Mouse (Mus musculus) lung, embryonic 14.5 days (tissue): Measurements from ENCODE around the gene Ccdc190. TPM values are rescaled to one million over a fixed set of nuclear protein-coding genes. Genes with fewer than 3 reads are reported as not detected.
A peak's percentile ranks its signal among the peaks of the same experiment; 100 is the strongest.

Source experiments
- ATAC-seq: fragments of 200-750 bp; cut with Nextera tagmentation; 2 replicates; pipeline ENCODE4 v1.8.0; 2017; ENCODE audit warnings: mild to moderate bottlenecking, moderate TSS enrichment, moderate library complexity; ENCODE audit not compliant: insufficient read depth
- DNase-seq: peaks from one replicate; pipeline ENCODE4 v3.0.0-alpha.2; 2015
- H3K27ac ChIP-seq: fragments of 300-500 bp; sonication (generic); 2 replicates; pipeline ENCODE4 v1.5.1; 2014; ENCODE audit warnings: low read depth, mild to moderate bottlenecking, moderate library complexity
- H3K27me3 ChIP-seq: fragments of 300-500 bp; sonication (generic); 2 replicates; pipeline ENCODE4 v1.6.1; 2014; ENCODE audit warnings: low read length, control low read depth; ENCODE audit not compliant: insufficient read depth
- H3K36me3 ChIP-seq: fragments of 300-500 bp; sonication (generic); 2 replicates; pipeline ENCODE4 v1.6.1; 2014; ENCODE audit warnings: control low read depth; ENCODE audit not compliant: insufficient read depth
- H3K4me1 ChIP-seq: fragments of 300-500 bp; sonication (generic); 2 replicates; pipeline ENCODE4 v1.6.1; 2014; ENCODE audit warnings: antibody characterized with exemption, control low read depth; ENCODE audit not compliant: insufficient read depth
- H3K4me2 ChIP-seq: fragments of 300-500 bp; sonication (generic); 2 replicates; pipeline ENCODE4 v1.6.1; 2014; ENCODE audit warnings: mild to moderate bottlenecking
- H3K4me3 ChIP-seq: fragments of 300-500 bp; sonication (generic); 2 replicates; pipeline ENCODE4 v1.5.1; 2014; ENCODE audit warnings: low read depth, low read length
- H3K9ac ChIP-seq: fragments of 300-500 bp; sonication (generic); 2 replicates; pipeline ENCODE4 v1.6.1; 2014
- H3K9me3 ChIP-seq: fragments of 300-500 bp; sonication (generic); 2 replicates; pipeline ENCODE4 v1.6.1; 2016; ENCODE audit warnings: low read depth, low read length, control low read depth
- CTCF ChIP-seq: IDR thresholded peaks from 2 replicates; pipeline ENCODE4 v1.5.1; 2016; ENCODE audit warnings: antibody characterized with exemption, low read depth
- WGBS: fragments of 180-500 bp; shearing (Covaris S2); extraction: QIAGEN DNeasy Blood & Tissue Kit; methylation state at CpG from one replicate; pipeline ENCODE4 v1.1.7; 2014; 5-methylcytosine and 5-hydroxymethylcytosine counted together
- polyA plus RNA-seq: library from polyadenylated mRNA; unstranded; fragments of >200 nt; fragmentation: Nextera tagmentation; extraction: Ambion mirVana; gene quantifications from 2 replicates; pipeline ENCODE4 v1.2.1, GENCODE M21; 2014

Ccdc190 gene
- polyA plus RNA-seq, 1 experiment from 2014 or later, result 0.20 TPM

GRCm38 (mm10) chr1:169916659-169917058 lies 11.8 kb upstream of the Ccdc190 start:
- ATAC-seq, result peak; percentile 81
- Histone ChIP-seq H3K4me3 (no peak overlapping the region), H3K27ac (peak overlapping the region; percentile 71), H3K27me3 (no peaks in the 10 kb centered on the region), H3K9ac (no peak overlapping the region), H3K4me1 (peaks cover 6% of the 10 kb centered on the region), H3K36me3 (no peaks in the 10 kb centered on the region), H3K9me3 (no peaks in the 10 kb centered on the region), H3K4me2 (no peak overlapping the region)
- peak; percentile 81 for DNase-seq
- TF ChIP-seq CTCF, result no peak
- WGBS, result 30% methylated on average over 7 of the region's 7 CpGs

GRCm38 (mm10) chr1:169917115-169917796 lies 11.2 kb upstream of the Ccdc190 start:
- Histone ChIP-seq H3K4me3 (no peak overlapping the region), H3K36me3 (no peaks in the 10 kb centered on the region), H3K27me3 (no peaks in the 10 kb centered on the region), H3K27ac (peak overlapping the region; percentile 71), H3K9me3 (no peaks in the 10 kb centered on the region), H3K4me2 (no peak overlapping the region), H3K9ac (no peak overlapping the region), H3K4me1 (peaks cover 6% of the 10 kb centered on the region)
- WGBS, result 49% methylated on average over 9 of the region's 9 CpGs
- ATAC-seq (peak; percentile 26), DNase-seq (no peak)
- TF ChIP-seq CTCF, result no peak

- Histone ChIP-seq H3K36me3 (no peaks in the 10 kb centered on the region), H3K9me3 (no peaks in the 10 kb centered on the region), H3K9ac (no peak overlapping the region), H3K27ac (peak overlapping the region; percentile 71; the same call in 1 of the 2 replicates), H3K27me3 (no peaks in the 10 kb centered on the region), H3K4me2 (no peak overlapping the region), H3K4me1 (peaks cover 6% of the 10 kb centered on the region), H3K4me3 (no peak overlapping the region)
- 23% methylated on average over 4 of the region's 4 CpGs for WGBS
- TF ChIP-seq CTCF, result peak; percentile 92
- peak; percentile 52; the same call in 1 of the 2 replicates for ATAC-seq
- peak; percentile 85 for DNase-seq
Measured at GRCm38 (mm10) chr1:169917998-169918397, 10.4 kb upstream of the Ccdc190 start.

GRCm38 (mm10) chr1:169919211-169919610 lies 9.2 kb upstream of the Ccdc190 start:
- DNase-seq (peak; percentile 94), ATAC-seq (0 out of 2 replicates have a peak, but pooled peaks have one; percentile 23)
- H3K36me3 ChIP-seq, result no peaks in the 10 kb centered on the region
- peak; percentile 89 for TF ChIP-seq CTCF
- no peak overlapping the region for H3K27ac ChIP-seq
- WGBS, result 3% methylated on average over 11 of the region's 11 CpGs
- H3K4me2 ChIP-seq, result peak overlapping the region; percentile 43
- no peaks in the 10 kb centered on the region for H3K27me3 ChIP-seq
- H3K9ac ChIP-seq, result no peak overlapping the region
- peaks cover 6% of the 10 kb centered on the region for H3K4me1 ChIP-seq
- no peaks in the 10 kb centered on the region for H3K9me3 ChIP-seq
- H3K4me3 ChIP-seq, result no peak overlapping the region

GRCm38 (mm10) chr1:169921710-169922211 lies 6.7 kb upstream of the Ccdc190 start:
- no peaks in the 10 kb centered on the region for H3K36me3 ChIP-seq
- no peak overlapping the region for H3K27ac ChIP-seq
- 20% methylated on average over 8 of the region's 8 CpGs for WGBS
- TF ChIP-seq CTCF, result peak; percentile 79
- H3K27me3 ChIP-seq, result no peaks in the 10 kb centered on the region
- peak; percentile 70 for DNase-seq
- no peak overlapping the region for H3K4me3 ChIP-seq
- ATAC-seq, result no peak
- no peak overlapping the region for H3K9ac ChIP-seq
- H3K4me1 ChIP-seq, result no peaks in the 10 kb centered on the region; the same call in 1 of the 2 replicates
- peak overlapping the region; percentile 29; the same call in 1 of the 2 replicates for H3K4me2 ChIP-seq
- no peaks in the 10 kb centered on the region for H3K9me3 ChIP-seq

- H3K36me3 ChIP-seq, result no peaks in the 10 kb centered on the region
- H3K9ac ChIP-seq, result no peak overlapping the region
- no peak overlapping the region for H3K27ac ChIP-seq
- H3K4me2 ChIP-seq, result no peak overlapping the region
- ATAC-seq (no peak), DNase-seq (no peak)
- H3K27me3 ChIP-seq, result no peaks in the 10 kb centered on the region
- H3K4me3 ChIP-seq, result no peak overlapping the region
- WGBS, result 66% methylated on average over 2 of the region's 2 CpGs
- TF ChIP-seq CTCF, result no peak
- H3K9me3 ChIP-seq, result no peaks in the 10 kb centered on the region
- no peaks in the 10 kb centered on the region for H3K4me1 ChIP-seq
Measured at GRCm38 (mm10) chr1:169924567-169924966, 3.9 kb upstream of the Ccdc190 start.

GRCm38 (mm10) chr1:169927753-169928369 lies 587 bp upstream of the Ccdc190 start:
- Histone ChIP-seq H3K9ac (no peak overlapping the region), H3K4me3 (no peak overlapping the region), H3K27me3 (no peaks in the 10 kb centered on the region), H3K36me3 (no peaks in the 10 kb centered on the region), H3K27ac (no peak overlapping the region), H3K4me1 (no peaks in the 10 kb centered on the region), H3K4me2 (no peak overlapping the region), H3K9me3 (no peaks in the 10 kb centered on the region)
- 54% methylated on average over 8 of the region's 8 CpGs for WGBS
- TF ChIP-seq CTCF, result no peak
- ATAC-seq, result no peak
- no peak for DNase-seq
